Mouse (Mus musculus) myocyte (in vitro differentiated cells): Measurements from ENCODE around the gene Slc9a9.

Experiments
- CEBPB ChIP-seq: IDR thresholded peaks from 2 replicates; pipeline ENCODE4 v1.6.1; 2011; ENCODE audit warnings: mild to moderate bottlenecking, moderate library complexity; ENCODE audit not compliant: poor library complexity, insufficient read depth, severe bottlenecking
- E2F4 ChIP-seq: IDR thresholded peaks from one replicate; pipeline ENCODE4 v1.6.1; 2011; ENCODE audit warnings: mild to moderate bottlenecking, control low read depth, moderate library complexity; ENCODE audit not compliant: insufficient read depth
- MAX ChIP-seq: IDR thresholded peaks from one replicate; pipeline ENCODE4 v1.6.1; 2011; ENCODE audit warnings: low read depth, mild to moderate bottlenecking, control low read depth
- MYOG ChIP-seq, 3 experiments: IDR thresholded peaks; one replicate each; pipeline ENCODE4 v1.6.1; 2011; ENCODE audit warnings: control low read depth in 2 of 3, low read depth in 2 of 3, mild to moderate bottlenecking in 2 of 3; ENCODE audit not compliant: insufficient read length in 2 of 3, control insufficient read depth in 1 of 3, insufficient read depth in 1 of 3
- POLR2A ChIP-seq: IDR thresholded peaks from one replicate; pipeline ENCODE4 v1.6.1; 2011; ENCODE audit warnings: low read depth, mild to moderate bottlenecking, control low read depth, moderate library complexity; ENCODE audit not compliant: insufficient read length
- POLR2AphosphoS2 ChIP-seq: IDR thresholded peaks from one replicate; pipeline ENCODE4 v1.6.1; 2011; ENCODE audit warnings: low read depth, control low read depth; ENCODE audit not compliant: insufficient read length
- TCF12 ChIP-seq: IDR thresholded peaks from one replicate; pipeline ENCODE4 v1.6.1; 2011; ENCODE audit warnings: mild to moderate bottlenecking, control low read depth; ENCODE audit not compliant: poor library complexity, insufficient read depth, severe bottlenecking
- USF1 ChIP-seq: IDR thresholded peaks from one replicate; pipeline ENCODE4 v1.6.1; 2011; ENCODE audit warnings: low read depth, mild to moderate bottlenecking, control low read depth, moderate library complexity

GRCm38 (mm10) chr9:95239900-95240299 is 570.2 kb downstream of the Slc9a9 start:
- TF ChIP-seq POLR2A = no peak
- no peak for TF ChIP-seq TCF12
- no peak for TF ChIP-seq E2F4
- no peak for TF ChIP-seq POLR2AphosphoS2
- no peak for TF ChIP-seq MAX
- TF ChIP-seq CEBPB = no peak
- TF ChIP-seq USF1 = no peak
- TF ChIP-seq MYOG (IDR thresholded peaks at IDR 0.05; ENCODE audit: control insufficient read depth in 1 of 3, insufficient read depth in 1 of 3, insufficient read length in 2 of 3, low read depth in 2 of 3) = no peak
